8 mouse cellular contexts compared by ENCODE assay signal in the genomic region with DNA sequence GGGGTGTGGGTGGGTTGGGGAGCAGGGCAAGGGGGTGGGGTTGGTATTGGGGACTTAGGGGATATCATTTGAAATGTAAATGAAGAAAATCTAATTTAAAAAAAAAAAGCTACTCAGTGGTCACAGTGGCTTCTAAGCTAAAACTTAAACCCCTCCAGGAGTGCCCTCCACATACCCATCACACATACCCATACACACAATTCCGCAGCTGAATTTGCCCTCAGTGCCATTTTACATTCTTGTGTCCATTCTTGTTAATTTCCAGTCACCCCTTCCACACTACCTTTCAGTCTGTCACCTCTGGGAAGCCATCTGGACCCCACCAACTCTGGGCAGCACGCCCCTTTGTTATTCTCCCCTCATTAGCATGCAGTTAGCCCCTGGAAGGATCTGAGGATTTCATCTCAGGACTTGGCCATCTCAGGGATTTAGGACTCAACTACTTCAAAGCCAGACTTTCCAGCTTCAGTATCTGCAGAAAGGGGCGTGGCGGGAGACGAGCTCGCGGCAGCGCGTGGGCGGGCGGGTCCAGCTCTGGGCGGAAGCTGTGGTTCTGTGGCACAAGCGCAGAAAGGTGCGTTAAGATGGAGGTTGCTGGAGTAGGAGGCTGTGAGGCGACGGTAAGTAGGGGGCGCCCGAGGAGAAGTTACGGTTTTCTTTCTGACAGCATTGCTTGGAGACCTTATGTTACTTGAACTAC. TPM values are rescaled to one million over a fixed set of nuclear protein-coding genes. Genes with fewer than 3 reads are reported as not detected.
DNase-seq lines count a peak whose midpoint lies in the region; ATAC-seq lines count a peak whose summit lies in the region.

A gene (plus strand): TSS at position 537 of the 700 bp plus-strand sequence.

- WGBS in intestine, embryonic 15.5 days, result 1% methylated on average over 19 of the region's 19 CpGs

- no peaks in the 10 kb centered on the region for H3K36me3 ChIP-seq in intestine, embryonic 15.5 days

- peak; percentile 80 for DNase-seq in adrenal gland, adult 8-10 months
- DNase-seq in embryo, embryonic 11.5 days (ENCODE audit: low read depth, low spot score), result peak; percentile 69
- DNase-seq in gastrocnemius, postnatal 25 days, result peak; percentile 64
- DNase-seq in left cerebral cortex, postnatal 14 days (ENCODE audit: low spot score in 2 of 2), result peak; percentile 84 to 88
- DNase-seq in mesoderm, embryonic 11.5 days (ENCODE audit: low read depth, low spot score), result peak; percentile 79
- DNase-seq in right cerebral cortex, postnatal 4 days, result peak; percentile 87
- no peak for DNase-seq in MN1 (ENCODE audit: low spot score)

- no peaks in the 10 kb centered on the region for H3K27me3 ChIP-seq in intestine, embryonic 15.5 days (replicated peaks)

- H3K4me3 ChIP-seq in intestine, embryonic 15.5 days (replicated peaks), result peak within 1 kb of the TSS; percentile 28

- no peak within 1 kb of the TSS for H3K27ac ChIP-seq in intestine, embryonic 15.5 days

- no peaks in the 10 kb centered on the region for H3K9me3 ChIP-seq in intestine, embryonic 15.5 days

- H3K4me1 ChIP-seq in intestine, embryonic 15.5 days (replicated peaks), result no peaks in the 10 kb centered on the region

- peak within 1 kb of the TSS; percentile 41; the same call in 1 of the 2 replicates for H3K9ac ChIP-seq in intestine, embryonic 15.5 days

- H3K4me2 ChIP-seq in intestine, embryonic 15.5 days (replicated peaks), result peak within 1 kb of the TSS; percentile 80

- intact Hi-C loops in left cerebral cortex, postnatal 14 days (cut with DNase I), result loop anchor here (1.0 to 5.0 kb wide), 2 partner anchors 116 to 154 kb away; a partner anchor contains a TSS

- ATAC-seq in intestine, embryonic 15.5 days, result peak; percentile 95

RNA-seq across cellular contexts. Expression of the gene that starts here (rescaled TPM):
- 1 to 10 TPM in 2 of 4 experiments, under 1 TPM in 2; 0.61 to 1.3 (median 0.99) TPM for total RNA-seq in adrenal gland, adult 8-10 months (2022)
- not detected for total RNA-seq in gastrocnemius, postnatal 25 days (2021)
- 0.85 and 1.1 TPM in 2 replicates for polyA plus RNA-seq in intestine, embryonic 15.5 days (2015; fragmentation: Nextera tagmentation; extraction: Ambion mirVana)
- total RNA-seq in left cerebral cortex, postnatal 14 days (2021), result under 1 TPM; 0.22 to 0.53 TPM

Comparison
In these comparisons a context has a peak if more than half of its experiments do, and no peak if none do; other contexts are left out.
1. Peak in DNase-seq in gastrocnemius, postnatal 25 days; RNA of the gene not detected or under 1 TPM.
2. Peak in DNase-seq in left cerebral cortex, postnatal 14 days; RNA of the gene not detected or under 1 TPM.